Mouse (Mus musculus): ENCODE results near the gene Ranbp17.
"Not testable (repeated sequence)": the region's sequence is repeated elsewhere in the genome, so short reads cannot be mapped to it uniquely, and the experiment has no call there.

Gene Ranbp17

GRCm38 (mm10) chr11:33513376-33513991 is at the start of gene Ranbp17:
Gene Ranbp17, minus strand, starts transcription at chr11:33513746.
- DNase-seq (ENCODE audit: extremely low spot score, low read depth, low spot score): no peak

- DNase-seq (ENCODE audit: extremely low spot score, low read depth, low spot score): no peak
These were observed 40.6 kb upstream of the Ranbp17 start for GRCm38 (mm10) chr11:33554123-33554522.

GRCm38 (mm10) chr11:33550861-33551560 is 37.5 kb upstream of the Ranbp17 start:
- DNase-seq (ENCODE audit: extremely low spot score, low read depth, low spot score): no peak

GRCm38 (mm10) chr11:33547386-33547785 is 33.8 kb upstream of the Ranbp17 start:
- DNase-seq (ENCODE audit: extremely low spot score, low read depth, low spot score): no peak

GRCm38 (mm10) chr11:33544945-33545344 is 31.4 kb upstream of the Ranbp17 start:
- no peak for DNase-seq (ENCODE audit: extremely low spot score, low read depth, low spot score)

- DNase-seq (ENCODE audit: extremely low spot score, low read depth, low spot score): no peak
These were observed 30.6 kb upstream of the Ranbp17 start for GRCm38 (mm10) chr11:33544121-33544520.

- DNase-seq (ENCODE audit: extremely low spot score, low read depth, low spot score): no peak
These were observed 24.0 kb upstream of the Ranbp17 start for GRCm38 (mm10) chr11:33537390-33538125.

GRCm38 (mm10) chr11:33536636-33537035 is 23.1 kb upstream of the Ranbp17 start:
- no peak for DNase-seq (ENCODE audit: extremely low spot score, low read depth, low spot score)

GRCm38 (mm10) chr11:33534541-33534940 is 21.0 kb upstream of the Ranbp17 start:
- no peak for DNase-seq (ENCODE audit: extremely low spot score, low read depth, low spot score)

GRCm38 (mm10) chr11:33533577-33533976 is 20.0 kb upstream of the Ranbp17 start:
- no peak for DNase-seq (ENCODE audit: extremely low spot score, low read depth, low spot score)

GRCm38 (mm10) chr11:33529576-33529975 is 16.0 kb upstream of the Ranbp17 start:
- DNase-seq (ENCODE audit: extremely low spot score, low read depth, low spot score): no peak

GRCm38 (mm10) chr11:33512854-33513375 is 631 bp downstream of the Ranbp17 start:
- peak; percentile 60 for DNase-seq (ENCODE audit: extremely low spot score, low read depth, low spot score)

- DNase-seq (ENCODE audit: extremely low spot score, low read depth, low spot score): no peak
These were observed 4.1 kb downstream of the Ranbp17 start for GRCm38 (mm10) chr11:33509401-33509800.

GRCm38 (mm10) chr11:33485746-33486145 is 27.8 kb downstream of the Ranbp17 start:
- DNase-seq (ENCODE audit: extremely low spot score, low read depth, low spot score): no peak

GRCm38 (mm10) chr11:33480410-33480809 is 33.1 kb downstream of the Ranbp17 start:
- no peak for DNase-seq (ENCODE audit: extremely low spot score, low read depth, low spot score)

GRCm38 (mm10) chr11:33479209-33479608 is 34.3 kb downstream of the Ranbp17 start:
- DNase-seq (ENCODE audit: extremely low spot score, low read depth, low spot score): no peak

- DNase-seq (ENCODE audit: extremely low spot score, low read depth, low spot score): no peak
These were observed 36.9 kb downstream of the Ranbp17 start for GRCm38 (mm10) chr11:33476634-33477033.

GRCm38 (mm10) chr11:33461172-33461571 is 52.4 kb downstream of the Ranbp17 start:
- DNase-seq (ENCODE audit: extremely low spot score, low read depth, low spot score): no peak

- DNase-seq (ENCODE audit: extremely low spot score, low read depth, low spot score): no peak
These were observed 59.5 kb downstream of the Ranbp17 start for GRCm38 (mm10) chr11:33454069-33454468.

- DNase-seq (ENCODE audit: extremely low spot score, low read depth, low spot score): no peak
These were observed 79.7 kb downstream of the Ranbp17 start for GRCm38 (mm10) chr11:33433813-33434212.

GRCm38 (mm10) chr11:33428238-33428637 is 85.3 kb downstream of the Ranbp17 start:
- DNase-seq (ENCODE audit: extremely low spot score, low read depth, low spot score): not testable (repeated sequence)

- not testable (repeated sequence) for DNase-seq (ENCODE audit: extremely low spot score, low read depth, low spot score)
These were observed 85.8 kb downstream of the Ranbp17 start for GRCm38 (mm10) chr11:33427789-33428188.

All from hindlimb bud, embryonic 11.5 days (tissue).